Mouse (Mus musculus) midbrain, embryonic 16.5 days (tissue): ENCODE measurements around the gene Dpysl4. TPM values are rescaled to one million over a fixed set of nuclear protein-coding genes. Genes with fewer than 3 reads are reported as not detected.

ENCODE experiments used
- ATAC-seq: fragments of 200-750 bp; cut with Nextera tagmentation; 2 replicates; pipeline ENCODE4 v1.8.0; 2017; ENCODE audit warnings: moderate TSS enrichment
- H3K27ac ChIP-seq: fragments of 300-500 bp; sonication (generic); 2 replicates; pipeline ENCODE4 v1.5.1; 2014; ENCODE audit warnings: mild to moderate bottlenecking, low read length, mixed read lengths
- H3K27me3 ChIP-seq: fragments of 300-500 bp; sonication (generic); 2 replicates; pipeline ENCODE4 v1.6.1; 2014; ENCODE audit warnings: low read depth, low read length, mixed read lengths; ENCODE audit not compliant: control insufficient read depth, insufficient read depth
- H3K36me3 ChIP-seq: fragments of 300-500 bp; sonication (generic); 2 replicates; pipeline ENCODE4 v1.6.1; 2014; ENCODE audit warnings: mild to moderate bottlenecking, low read length, moderate library complexity, mixed read lengths; ENCODE audit not compliant: control insufficient read depth, insufficient read depth
- H3K4me1 ChIP-seq: fragments of 300-500 bp; sonication (generic); 2 replicates; pipeline ENCODE4 v1.6.1; 2014; ENCODE audit warnings: mild to moderate bottlenecking, low read length, mixed read lengths; ENCODE audit not compliant: control insufficient read depth, insufficient read depth
- H3K4me2 ChIP-seq: fragments of 300-500 bp; sonication (generic); 2 replicates; pipeline ENCODE4 v1.6.1; 2014; ENCODE audit warnings: mild to moderate bottlenecking, low read length, mixed read lengths
- H3K4me3 ChIP-seq: fragments of 300-500 bp; sonication (generic); 2 replicates; pipeline ENCODE4 v1.5.1; 2014; ENCODE audit warnings: low read depth, mild to moderate bottlenecking, low read length, moderate library complexity, mixed read lengths
- H3K9ac ChIP-seq: fragments of 300-500 bp; sonication (generic); 2 replicates; pipeline ENCODE4 v1.6.1; 2014; ENCODE audit warnings: low read depth, low read length, mixed read lengths
- H3K9me3 ChIP-seq: fragments of 300-500 bp; sonication (generic); replicated peaks from 2 replicates; pipeline ENCODE4 v1.6.1; 2014; ENCODE audit warnings: mild to moderate bottlenecking, low read length, mixed read lengths; ENCODE audit not compliant: control insufficient read depth, poor library complexity, severe bottlenecking
- WGBS: fragments of 180-500 bp; shearing (Covaris S2); extraction: QIAGEN DNeasy Blood & Tissue Kit; methylation state at CpG from one replicate; pipeline ENCODE4 v1.1.7; 2014; 5-methylcytosine and 5-hydroxymethylcytosine counted together
- polyA plus RNA-seq: library from polyadenylated mRNA; unstranded; fragments of >200 nt; fragmentation: Nextera tagmentation; extraction: Ambion mirVana; gene quantifications from 2 replicates; pipeline ENCODE4 v1.2.1, GENCODE M21; 2015

The Dpysl4 gene
- polyA plus RNA-seq, 1 experiment from 2014 or later, result 176 TPM

DNA sequence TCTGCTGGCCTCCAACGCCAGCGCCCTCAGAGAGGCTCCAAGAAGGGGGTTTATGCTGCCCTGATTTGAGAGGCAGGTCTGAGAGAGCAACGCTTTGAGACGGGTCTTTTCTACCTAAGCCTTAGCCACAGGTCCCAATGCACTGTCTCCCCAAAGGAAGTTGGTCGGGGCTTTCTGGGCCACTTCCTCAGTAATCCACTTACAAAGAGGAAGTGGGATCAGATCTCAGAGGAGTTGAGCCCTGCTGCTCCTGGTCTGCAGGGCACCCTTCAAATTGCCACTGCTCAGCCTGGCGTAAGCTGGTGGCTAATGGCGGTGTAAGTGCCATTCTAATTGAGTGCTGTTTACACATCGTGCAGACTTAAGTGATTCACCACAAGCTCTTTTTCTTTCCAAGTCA is 45.7 kb downstream of the Dpysl4 start:
- 65% methylated on average over 8 of the region's 8 CpGs for WGBS
- no peak overlapping the region for H3K27ac ChIP-seq
- ATAC-seq, result no peak
- H3K4me2 ChIP-seq, result no peak overlapping the region
- H3K4me3 ChIP-seq, result no peak overlapping the region
- H3K36me3 ChIP-seq, result no peaks in the 10 kb centered on the region
- no peaks in the 10 kb centered on the region for H3K27me3 ChIP-seq
- H3K4me1 ChIP-seq, result peaks cover 10% of the 10 kb centered on the region
- H3K9ac ChIP-seq, result no peak overlapping the region
- no peaks in the 10 kb centered on the region for H3K9me3 ChIP-seq

DNA sequence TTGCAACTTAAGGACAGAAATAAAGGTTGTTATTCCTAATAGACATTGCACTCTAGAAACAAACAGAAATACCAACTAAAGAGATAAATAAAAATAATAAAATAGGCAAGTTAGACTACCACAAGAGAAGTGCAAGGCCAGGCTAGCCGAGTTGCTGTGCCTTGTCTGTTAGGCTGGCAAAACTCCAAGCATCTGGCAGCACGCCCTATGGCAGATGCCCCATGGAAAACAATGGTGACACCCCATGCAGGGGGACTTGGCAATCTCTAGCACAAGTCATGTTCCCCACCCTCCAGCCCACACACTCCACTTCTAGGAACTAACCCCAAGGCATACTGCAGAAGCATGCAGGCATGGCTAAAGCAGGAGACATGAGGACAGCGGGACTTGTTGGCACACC is 47.6 kb downstream of the Dpysl4 start:
- Histone ChIP-seq H3K4me2 (no peak overlapping the region), H3K9ac (no peak overlapping the region), H3K36me3 (no peaks in the 10 kb centered on the region), H3K9me3 (no peaks in the 10 kb centered on the region), H3K27me3 (no peaks in the 10 kb centered on the region), H3K4me3 (no peak overlapping the region), H3K27ac (no peak overlapping the region), H3K4me1 (peaks cover 19% of the 10 kb centered on the region)
- 73% methylated on average over 3 of the region's 3 CpGs for WGBS
- ATAC-seq, result no peak

DNA sequence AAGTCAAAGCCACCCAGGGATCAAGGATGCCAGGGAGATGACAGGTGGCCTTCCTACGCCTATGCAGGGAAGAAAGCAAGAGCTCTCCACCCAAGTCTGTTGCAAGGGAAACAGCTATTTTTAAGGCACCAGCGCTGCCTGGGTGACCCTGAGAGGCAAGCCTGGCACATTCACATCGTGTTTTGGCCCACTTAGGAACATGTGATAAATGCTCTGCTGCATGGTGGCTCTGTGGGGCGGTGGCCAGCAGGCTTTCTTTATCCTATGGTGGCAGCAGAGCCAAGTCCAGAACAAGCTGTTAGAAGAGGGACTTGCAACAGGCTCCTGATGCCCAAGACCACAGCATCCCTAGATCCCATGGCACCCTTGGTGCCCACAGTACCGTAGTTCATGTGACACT is 49.4 kb downstream of the Dpysl4 start:
- no peak overlapping the region for H3K4me3 ChIP-seq
- 84% methylated on average over 5 of the region's 5 CpGs for WGBS
- no peaks in the 10 kb centered on the region for H3K36me3 ChIP-seq
- no peak for ATAC-seq
- H3K9ac ChIP-seq, result no peak overlapping the region
- H3K27ac ChIP-seq, result no peak overlapping the region
- H3K27me3 ChIP-seq, result no peaks in the 10 kb centered on the region
- no peak overlapping the region for H3K4me2 ChIP-seq
- peaks cover 25% of the 10 kb centered on the region for H3K4me1 ChIP-seq
- no peaks in the 10 kb centered on the region for H3K9me3 ChIP-seq

DNA sequence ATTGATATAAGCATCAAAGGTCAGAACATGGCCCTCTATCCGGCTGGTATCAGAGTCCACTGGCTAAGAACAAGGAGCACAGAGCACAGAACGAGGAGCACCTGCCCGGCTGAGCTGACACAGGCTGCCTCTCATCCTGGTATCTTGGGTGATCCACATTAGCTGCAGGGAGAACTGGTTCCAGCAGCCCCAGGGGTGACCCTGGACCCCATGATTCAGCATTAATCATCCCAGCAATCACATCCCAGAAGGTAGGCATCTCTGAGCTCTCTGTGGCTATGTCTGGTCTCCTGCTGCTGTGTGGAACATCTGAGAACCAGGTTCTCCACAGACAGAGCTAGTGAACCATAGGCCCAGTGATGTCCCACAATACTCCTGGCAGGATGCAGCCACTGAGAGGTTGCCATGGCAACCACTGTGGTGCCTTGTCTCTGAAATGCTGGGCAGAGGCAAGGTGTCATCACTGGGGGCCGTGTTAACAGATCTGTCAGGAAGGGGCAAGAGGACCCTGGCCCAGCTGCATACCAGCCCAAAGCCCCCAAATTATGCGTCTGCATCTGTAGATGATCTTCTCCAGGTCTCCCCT is 51.2 kb downstream of the Dpysl4 start:
- Histone ChIP-seq H3K4me3 (no peak overlapping the region), H3K4me1 (peaks cover 26% of the 10 kb centered on the region), H3K27ac (peak overlapping the region; percentile 63), H3K27me3 (no peaks in the 10 kb centered on the region), H3K4me2 (no peak overlapping the region), H3K9ac (no peak overlapping the region), H3K36me3 (no peaks in the 10 kb centered on the region), H3K9me3 (no peaks in the 10 kb centered on the region)
- ATAC-seq, result peak; percentile 71; the same call in 1 of the 2 replicates
- WGBS, result 64% methylated on average over 5 of the region's 5 CpGs

DNA sequence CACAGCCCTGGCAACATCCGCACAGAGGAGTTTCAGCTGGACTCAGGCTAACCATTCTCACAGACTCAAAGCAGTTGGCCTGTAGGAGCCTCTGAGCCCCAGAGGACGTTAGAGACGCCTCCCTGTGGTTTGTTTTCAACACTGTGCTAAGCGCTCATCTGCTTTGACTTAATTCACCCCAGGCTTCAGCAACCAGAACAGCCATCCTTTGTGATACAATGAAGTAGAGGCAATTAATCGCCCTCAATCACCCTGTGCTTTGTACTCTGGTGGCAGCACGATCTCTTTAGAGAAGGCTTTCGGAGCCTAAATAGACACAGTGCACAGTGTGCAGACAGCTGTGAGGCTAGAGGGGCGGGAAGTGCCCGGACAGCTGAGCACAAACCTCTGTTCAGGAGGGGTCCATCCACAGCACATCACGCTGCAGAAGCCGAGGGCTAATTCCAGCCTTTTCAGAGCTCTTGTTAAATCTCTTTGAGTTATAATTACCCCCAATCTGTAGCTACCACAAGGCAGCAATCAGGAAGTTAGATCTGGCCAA is 54.2 kb downstream of the Dpysl4 start:
- Histone ChIP-seq H3K36me3 (no peaks in the 10 kb centered on the region), H3K4me3 (no peak overlapping the region), H3K9me3 (no peaks in the 10 kb centered on the region), H3K9ac (no peak overlapping the region), H3K4me1 (peaks cover 26% of the 10 kb centered on the region), H3K4me2 (no peak overlapping the region), H3K27ac (peak overlapping the region; percentile 62; the same call in 1 of the 2 replicates), H3K27me3 (no peaks in the 10 kb centered on the region)
- ATAC-seq, result peak; percentile 52; the same call in 1 of the 2 replicates
- 3% methylated on average over 11 of the region's 11 CpGs for WGBS

DNA sequence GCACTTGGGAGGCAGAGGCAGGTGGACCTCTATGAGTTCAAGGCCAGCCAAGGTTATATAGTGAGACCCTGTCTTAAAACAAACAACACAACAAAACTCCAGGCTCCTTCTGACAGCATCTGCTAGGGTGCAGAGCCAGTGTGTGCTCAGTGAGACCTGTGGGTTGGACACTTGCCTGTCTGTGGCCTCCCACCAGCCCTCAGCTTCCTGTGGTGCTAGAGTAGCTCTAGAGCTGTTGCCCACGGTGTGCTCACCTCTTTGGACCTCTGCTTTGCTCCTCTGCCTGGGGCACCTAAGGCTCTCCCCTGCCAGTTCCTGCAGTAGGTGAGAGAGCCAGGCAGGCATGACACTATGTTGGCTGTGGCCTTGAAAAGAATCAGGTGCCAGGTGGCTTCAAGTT is 58.0 kb downstream of the Dpysl4 start:
- Histone ChIP-seq H3K4me2 (no peak overlapping the region), H3K4me3 (no peak overlapping the region), H3K27me3 (no peaks in the 10 kb centered on the region), H3K4me1 (peaks cover 19% of the 10 kb centered on the region), H3K9me3 (no peaks in the 10 kb centered on the region), H3K27ac (no peak overlapping the region), H3K36me3 (no peaks in the 10 kb centered on the region), H3K9ac (no peak overlapping the region)
- no peak for ATAC-seq
- WGBS, result 83% methylated on average over 1 of the region's 1 CpGs

DNA sequence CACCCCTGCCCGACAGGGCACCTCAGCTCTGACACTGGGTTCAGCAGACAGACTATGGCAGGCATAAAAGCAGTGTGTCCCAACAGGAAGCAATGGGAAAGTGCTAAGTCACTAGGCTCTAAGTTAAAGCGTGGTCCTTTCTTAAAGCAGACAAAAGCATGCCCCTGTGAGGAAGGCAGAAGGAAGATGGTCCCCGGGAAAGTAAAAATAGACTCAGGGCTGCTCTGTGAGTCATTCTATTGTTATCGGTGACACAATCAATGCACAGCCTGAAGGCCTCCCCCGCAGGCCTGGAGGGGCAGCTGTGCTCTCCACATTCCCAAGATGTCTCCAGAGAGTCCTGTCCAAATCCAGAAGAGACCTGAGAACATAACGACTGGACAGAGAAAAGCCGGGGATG is 60.1 kb downstream of the Dpysl4 start:
- ATAC-seq, result no peak
- H3K9me3 ChIP-seq, result no peaks in the 10 kb centered on the region
- no peaks in the 10 kb centered on the region for H3K36me3 ChIP-seq
- H3K27me3 ChIP-seq, result no peaks in the 10 kb centered on the region
- H3K4me1 ChIP-seq, result peaks cover 14% of the 10 kb centered on the region
- no peak overlapping the region for H3K4me2 ChIP-seq
- H3K27ac ChIP-seq, result no peak overlapping the region
- WGBS, result 28% methylated on average over 7 of the region's 7 CpGs
- no peak overlapping the region for H3K4me3 ChIP-seq
- no peak overlapping the region for H3K9ac ChIP-seq

DNA sequence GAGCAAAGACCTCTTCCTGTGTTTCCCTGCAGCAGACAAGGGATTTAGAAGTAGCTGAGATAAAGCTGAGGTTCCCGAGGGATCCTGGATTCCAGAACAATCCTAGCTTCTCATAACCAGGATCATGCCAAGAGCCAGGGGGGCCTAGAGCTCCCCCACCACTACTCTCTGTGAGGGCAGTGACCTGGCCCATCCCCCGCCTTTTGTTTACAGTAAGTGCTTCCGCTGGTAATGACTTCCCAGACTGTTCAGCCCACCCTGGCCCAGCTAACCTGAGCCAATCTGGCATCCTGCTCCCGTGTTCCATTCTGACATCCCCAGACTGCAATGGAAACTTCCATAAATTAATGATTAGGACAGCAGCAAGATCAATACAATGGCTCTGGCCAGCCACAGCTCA is 61.6 kb downstream of the Dpysl4 start:
- Histone ChIP-seq H3K4me1 (peaks cover 20% of the 10 kb centered on the region), H3K27ac (peak overlapping the region; percentile 37; the same call in 1 of the 2 replicates), H3K4me3 (no peak overlapping the region), H3K27me3 (no peaks in the 10 kb centered on the region), H3K4me2 (no peak overlapping the region), H3K9ac (0 out of 2 replicates have a peak overlapping the region, but pooled peaks have one; percentile 17), H3K36me3 (no peaks in the 10 kb centered on the region), H3K9me3 (no peaks in the 10 kb centered on the region)
- WGBS, result 39% methylated on average over 4 of the region's 4 CpGs
- ATAC-seq, result no peak

DNA sequence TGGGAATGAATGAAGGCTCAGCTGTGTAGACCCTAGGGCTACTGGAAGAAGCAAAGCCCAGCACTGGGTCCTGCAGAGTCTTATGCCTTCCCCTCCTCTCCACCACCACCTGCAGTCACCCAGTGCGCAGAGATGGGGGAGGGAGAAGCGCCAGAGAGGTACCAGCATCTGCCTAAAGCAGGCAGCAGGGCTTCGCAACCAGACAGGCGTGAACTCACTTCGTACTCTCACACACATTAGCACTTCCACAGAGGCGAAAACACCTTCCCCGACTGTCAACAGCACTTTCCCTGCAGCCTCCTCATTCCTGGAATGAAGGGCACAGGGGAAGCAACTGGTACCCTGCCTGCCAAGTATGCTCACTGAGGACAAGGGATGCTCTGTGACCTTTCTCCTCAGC is 63.6 kb downstream of the Dpysl4 start:
- Histone ChIP-seq H3K9ac (no peak overlapping the region), H3K9me3 (no peaks in the 10 kb centered on the region), H3K36me3 (no peaks in the 10 kb centered on the region), H3K4me2 (no peak overlapping the region), H3K27me3 (no peaks in the 10 kb centered on the region), H3K27ac (no peak overlapping the region), H3K4me1 (peaks cover 20% of the 10 kb centered on the region), H3K4me3 (no peak overlapping the region)
- 39% methylated on average over 7 of the region's 7 CpGs for WGBS
- no peak for ATAC-seq
